Mouse (Mus musculus) embryonic facial prominence, embryonic 13.5 days (tissue): Measurements from ENCODE around the gene Chrnb4. TPM values are rescaled to one million over a fixed set of nuclear protein-coding genes. Genes with fewer than 3 reads are reported as not detected.

Experiments
- ATAC-seq: fragments of 200-750 bp; cut with Nextera tagmentation; 2 replicates; pipeline ENCODE4 v1.8.0; 2017; ENCODE audit warnings: low read depth; ENCODE audit not compliant: insufficient number of reproducible peaks, insufficient read depth, low FRiP score, low TSS enrichment
- H3K27ac ChIP-seq: fragments of 300-500 bp; sonication (generic); 2 replicates; pipeline ENCODE4 v1.5.1; 2015; ENCODE audit warnings: moderate library complexity, mild to moderate bottlenecking, inconsistent platforms
- H3K27me3 ChIP-seq: fragments of 300-500 bp; sonication (generic); 2 replicates; pipeline ENCODE4 v1.6.1; 2015; ENCODE audit warnings: mild to moderate bottlenecking, inconsistent platforms
- H3K36me3 ChIP-seq: fragments of 300-500 bp; sonication (generic); 2 replicates; pipeline ENCODE4 v1.6.1; 2015; ENCODE audit warnings: mild to moderate bottlenecking, inconsistent platforms
- H3K4me1 ChIP-seq: fragments of 300-500 bp; sonication (generic); 2 replicates; pipeline ENCODE4 v1.6.1; 2015; ENCODE audit warnings: inconsistent platforms
- H3K4me2 ChIP-seq: fragments of 300-500 bp; sonication (generic); 2 replicates; pipeline ENCODE4 v1.6.1; 2015; ENCODE audit warnings: moderate library complexity, mild to moderate bottlenecking, inconsistent platforms
- H3K4me3 ChIP-seq: fragments of 300-500 bp; sonication (generic); 2 replicates; pipeline ENCODE4 v1.5.1; 2015; ENCODE audit warnings: mild to moderate bottlenecking, inconsistent platforms
- H3K9ac ChIP-seq: fragments of 300-500 bp; sonication (generic); 2 replicates; pipeline ENCODE4 v1.6.1; 2015; ENCODE audit warnings: mild to moderate bottlenecking, inconsistent platforms
- H3K9me3 ChIP-seq: fragments of 300-500 bp; sonication (generic); 2 replicates; pipeline ENCODE4 v1.6.1; 2016; ENCODE audit warnings: inconsistent platforms
- WGBS: fragments of 180-500 bp; shearing (Covaris S2); methylation state at CpG from one replicate; pipeline ENCODE4 v1.1.7; 2015; ENCODE audit warnings: mixed read lengths; 5-methylcytosine and 5-hydroxymethylcytosine counted together
- polyA plus RNA-seq: library from polyadenylated mRNA; unstranded; fragments of >200 nt; fragmentation: Nextera tagmentation; extraction: Ambion mirVana; gene quantifications from 2 replicates; pipeline ENCODE4 v1.2.1, GENCODE M21; 2015

Chrnb4 gene
- polyA plus RNA-seq, 1 experiment from 2014 or later, result 0.28 TPM

DNA sequence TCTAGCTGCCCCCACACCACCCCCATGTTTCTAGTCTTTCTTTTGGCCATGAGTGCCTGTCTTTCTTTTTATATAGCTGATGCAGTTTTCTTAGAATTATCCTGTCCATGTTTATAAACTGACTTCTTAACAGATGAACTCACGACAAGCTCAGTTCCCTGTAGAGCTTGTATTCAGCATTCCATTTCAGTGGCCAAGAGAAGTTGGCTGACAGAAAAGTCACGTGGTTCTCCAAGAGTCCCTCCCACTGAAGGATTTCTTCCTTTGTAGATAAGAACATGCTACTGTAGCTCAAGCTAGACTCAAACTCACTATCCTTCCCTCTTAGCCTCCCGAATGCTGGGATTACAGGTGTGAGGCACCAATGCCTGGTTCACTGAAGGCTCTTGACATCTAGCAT, 31.7 kb downstream of the Chrnb4 start:
- 82% methylated on average over 3 of the region's 3 CpGs for WGBS
- Histone ChIP-seq H3K4me3 (no peak overlapping the region), H3K36me3 (no peaks in the 10 kb centered on the region), H3K27me3 (0 out of 2 replicates have a peak, but pooled peaks cover 4% of the 10 kb centered on the region), H3K4me1 (peaks cover 3% of the 10 kb centered on the region; the same call in 1 of the 2 replicates), H3K9me3 (no peaks in the 10 kb centered on the region), H3K4me2 (no peak overlapping the region), H3K9ac (no peak overlapping the region), H3K27ac (no peak overlapping the region)
- ATAC-seq, result no peak

DNA sequence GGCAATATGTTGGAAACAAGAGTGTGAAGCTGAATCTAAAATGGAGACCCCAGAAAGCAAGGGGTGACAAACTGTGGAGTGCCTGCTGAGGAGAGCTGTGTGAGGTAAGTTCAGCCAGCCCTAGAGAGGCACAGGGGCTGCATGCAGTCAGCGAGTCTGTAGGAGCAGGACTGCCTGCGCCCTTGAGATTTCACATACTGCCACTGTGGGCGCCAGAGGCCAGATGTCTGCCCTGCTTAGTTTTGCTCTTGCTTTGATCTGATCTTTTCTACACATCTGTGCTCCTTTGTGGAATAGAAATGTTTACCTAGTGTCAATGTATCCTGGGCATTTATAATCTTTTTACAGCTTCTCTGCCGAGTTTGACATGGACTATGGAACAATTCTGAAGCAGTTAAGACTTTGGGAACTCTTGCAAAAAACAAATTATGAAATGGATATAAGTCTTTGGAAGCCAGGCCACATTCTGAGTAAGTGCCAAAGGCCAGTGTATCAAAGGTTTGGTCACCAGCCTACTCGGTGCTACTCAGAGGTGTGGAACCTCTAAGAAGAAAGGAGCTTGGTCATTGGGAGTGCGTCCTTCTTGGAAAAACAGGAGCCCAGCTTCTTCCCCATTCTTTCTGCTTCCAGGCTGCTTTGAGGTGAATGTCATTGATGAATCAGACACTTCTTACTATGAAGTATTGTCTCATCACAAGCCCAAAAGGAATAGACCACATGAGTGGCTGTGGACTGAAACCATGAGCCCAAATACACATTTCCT, 37.8 kb downstream of the Chrnb4 start:
- Histone ChIP-seq H3K4me2 (no peak overlapping the region), H3K4me1 (peaks cover 8% of the 10 kb centered on the region; the same call in 1 of the 2 replicates), H3K36me3 (no peaks in the 10 kb centered on the region), H3K9ac (no peak overlapping the region), H3K4me3 (no peak overlapping the region), H3K9me3 (no peaks in the 10 kb centered on the region), H3K27me3 (no peaks in the 10 kb centered on the region), H3K27ac (no peak overlapping the region)
- 49% methylated on average over 6 of the region's 6 CpGs for WGBS
- ATAC-seq, result no peak

DNA sequence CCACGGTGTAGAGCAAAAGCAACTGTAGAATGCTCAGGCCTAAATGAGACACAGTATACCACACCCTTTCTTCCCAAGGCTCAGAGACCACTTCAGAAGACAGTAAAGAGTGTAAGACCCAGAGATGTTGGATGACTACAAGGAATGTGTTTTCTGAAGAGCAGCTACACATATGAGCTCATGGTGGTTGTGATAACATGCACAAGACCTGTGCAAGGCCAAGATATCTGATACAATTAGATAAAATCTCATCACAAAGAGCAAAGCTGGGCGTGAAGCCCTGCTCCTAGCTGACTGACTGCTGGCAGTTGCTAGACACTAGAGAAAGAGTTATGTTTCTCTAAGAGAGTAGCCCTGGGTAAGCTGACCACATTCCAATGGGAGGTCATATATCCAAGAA, 38.9 kb downstream of the Chrnb4 start:
- WGBS, result 82% methylated on average over 2 of the region's 2 CpGs

DNA sequence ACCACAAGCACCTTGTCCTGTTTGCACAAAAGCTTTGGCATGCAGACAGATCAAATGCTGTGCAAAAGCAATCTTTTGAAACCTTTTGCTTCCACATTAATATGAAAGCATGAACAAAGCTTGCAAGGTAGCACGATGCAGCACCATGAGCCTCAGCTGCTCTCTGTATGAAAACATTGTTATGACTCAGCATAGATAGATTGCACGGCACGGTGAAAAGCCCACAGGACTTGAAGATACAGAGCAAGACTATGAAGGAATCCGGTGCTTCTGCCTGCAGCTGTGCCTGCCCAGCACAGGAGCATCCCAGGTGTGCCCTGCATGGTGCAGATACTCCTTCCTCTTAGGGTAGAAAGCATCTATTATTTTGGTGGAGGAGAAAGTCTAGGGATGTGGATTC, 45.0 kb downstream of the Chrnb4 start:
- Histone ChIP-seq H3K4me1 (no peaks in the 10 kb centered on the region), H3K9ac (no peak overlapping the region), H3K27ac (no peak overlapping the region), H3K9me3 (no peaks in the 10 kb centered on the region), H3K4me3 (no peak overlapping the region), H3K27me3 (no peaks in the 10 kb centered on the region), H3K4me2 (no peak overlapping the region), H3K36me3 (no peaks in the 10 kb centered on the region)
- no peak for ATAC-seq
- WGBS, result 73% methylated on average over 4 of the region's 4 CpGs

More for the DNA sequence above, 38.9 kb downstream of the Chrnb4 start:
- Histone ChIP-seq H3K9ac (no peak overlapping the region), H3K4me1 (peaks cover 8% of the 10 kb centered on the region; the same call in 1 of the 2 replicates), H3K27me3 (no peaks in the 10 kb centered on the region), H3K36me3 (no peaks in the 10 kb centered on the region), H3K4me2 (no peak overlapping the region), H3K4me3 (no peak overlapping the region), H3K27ac (no peak overlapping the region), H3K9me3 (no peaks in the 10 kb centered on the region)
- ATAC-seq, result no peak

DNA sequence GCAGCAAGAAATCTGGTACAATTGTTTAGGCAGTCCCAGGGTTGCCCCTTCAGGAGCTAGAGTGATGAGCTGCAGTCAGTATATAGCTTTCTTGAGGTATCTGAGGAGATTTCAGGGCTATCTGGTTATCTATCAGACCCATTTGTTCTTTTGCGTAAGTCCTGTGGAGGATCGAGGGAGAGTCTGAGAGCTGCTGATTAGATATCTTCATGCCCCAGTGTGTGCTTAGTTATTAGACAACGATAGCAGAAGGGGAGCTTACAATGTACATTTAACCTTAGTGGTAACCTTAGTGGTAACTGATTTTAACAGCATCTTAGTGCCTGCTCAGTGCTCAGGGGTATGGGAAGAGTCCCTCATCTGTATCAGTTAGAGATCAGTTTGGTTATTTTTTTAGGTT, 52.9 kb downstream of the Chrnb4 start:
- Histone ChIP-seq H3K4me2 (no peak overlapping the region), H3K9ac (no peak overlapping the region), H3K4me1 (no peaks in the 10 kb centered on the region), H3K27me3 (no peaks in the 10 kb centered on the region), H3K36me3 (no peaks in the 10 kb centered on the region), H3K4me3 (no peak overlapping the region), H3K9me3 (no peaks in the 10 kb centered on the region), H3K27ac (no peak overlapping the region)
- ATAC-seq, result no peak
- WGBS, result 85% methylated on average over 3 of the region's 3 CpGs

DNA sequence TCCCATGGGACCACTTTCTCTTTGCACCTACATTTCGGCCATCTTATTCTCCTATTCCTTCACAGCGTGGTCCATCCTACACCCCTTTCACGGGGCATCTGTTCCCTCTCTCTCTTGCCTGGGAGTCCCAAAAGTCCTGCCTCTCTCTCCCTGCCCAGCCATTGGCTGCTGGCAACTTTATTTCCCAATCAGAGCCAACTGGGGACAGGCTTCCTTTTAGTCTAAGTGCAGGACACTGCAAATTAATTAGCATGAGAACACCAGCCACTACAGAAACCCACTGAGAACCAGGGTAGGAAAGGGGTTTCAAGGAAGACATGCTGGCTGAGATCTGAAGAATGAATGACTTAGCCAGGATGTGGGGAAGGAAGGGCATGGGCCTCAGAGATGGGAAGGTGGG, 54.2 kb downstream of the Chrnb4 start:
- H3K27ac ChIP-seq, result no peak overlapping the region
- H3K9me3 ChIP-seq, result no peaks in the 10 kb centered on the region
- 42% methylated on average over 3 of the region's 3 CpGs for WGBS
- no peaks in the 10 kb centered on the region for H3K36me3 ChIP-seq
- no peaks in the 10 kb centered on the region for H3K4me1 ChIP-seq
- no peak overlapping the region for H3K4me3 ChIP-seq
- no peak overlapping the region for H3K9ac ChIP-seq
- no peak for ATAC-seq
- H3K4me2 ChIP-seq, result no peak overlapping the region
- H3K27me3 ChIP-seq, result no peaks in the 10 kb centered on the region

DNA sequence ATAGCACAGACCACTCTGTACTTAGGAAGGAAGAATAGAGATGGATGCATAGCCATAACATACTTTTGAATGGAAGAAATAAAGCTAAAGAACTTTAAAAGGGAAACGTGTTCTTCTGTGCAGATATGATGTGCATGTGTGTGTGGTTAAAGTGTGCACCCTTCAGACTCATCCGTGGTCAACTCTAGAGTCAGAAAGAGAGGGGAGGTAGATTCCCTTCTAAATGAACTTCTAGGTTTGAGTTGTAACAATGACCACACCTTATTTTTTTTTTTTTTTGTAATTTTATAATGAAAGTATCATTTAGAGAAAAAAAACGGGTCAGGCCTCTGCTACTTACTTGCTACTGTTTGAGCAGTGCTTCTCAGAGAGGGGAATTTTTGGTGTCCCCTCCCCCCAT, 58.2 kb downstream of the Chrnb4 start:
- H3K27me3 ChIP-seq, result no peaks in the 10 kb centered on the region
- no peak overlapping the region for H3K9ac ChIP-seq
- 79% methylated on average over 3 of the region's 3 CpGs for whole genome bisulfite sequencing
- H3K27ac ChIP-seq, result no peak overlapping the region
- no peaks in the 10 kb centered on the region for H3K9me3 ChIP-seq
- no peak overlapping the region for H3K4me3 ChIP-seq
- no peak for ATAC-seq
- no peak overlapping the region for H3K4me2 ChIP-seq
- no peaks in the 10 kb centered on the region for H3K36me3 ChIP-seq
- H3K4me1 ChIP-seq, result no peaks in the 10 kb centered on the region

DNA sequence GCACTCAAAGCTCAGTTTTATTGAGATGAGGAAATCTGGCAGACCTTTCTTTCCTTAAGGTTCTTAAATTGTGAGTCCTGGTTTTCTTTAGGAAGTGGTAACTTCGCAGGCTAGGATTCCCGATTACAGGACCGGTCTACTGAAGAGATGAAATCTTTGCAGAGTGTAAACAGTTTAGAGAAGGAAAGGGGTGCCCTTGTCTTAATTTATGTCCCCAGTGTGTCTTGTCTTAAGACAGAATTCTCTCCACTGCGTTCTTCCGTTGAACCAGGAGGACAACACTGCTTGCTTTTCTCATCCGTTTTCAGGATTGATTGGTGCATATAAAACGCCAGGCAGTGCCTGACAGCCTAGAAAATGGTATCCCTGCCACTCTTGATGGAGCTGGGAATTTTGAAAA, 66.2 kb downstream of the Chrnb4 start:
- peak overlapping the region; percentile 61 for H3K4me3 ChIP-seq
- WGBS, result 5% methylated on average over 7 of the region's 7 CpGs
- H3K9ac ChIP-seq, result no peak overlapping the region; the same call in 1 of the 2 replicates
- H3K36me3 ChIP-seq, result no peaks in the 10 kb centered on the region
- H3K4me1 ChIP-seq, result peaks cover 10% of the 10 kb centered on the region
- H3K27ac ChIP-seq, result no peak overlapping the region
- peaks cover 50% of the 10 kb centered on the region for H3K27me3 ChIP-seq
- peak overlapping the region; percentile 91 for H3K4me2 ChIP-seq
- no peak for ATAC-seq
- H3K9me3 ChIP-seq, result no peaks in the 10 kb centered on the region

DNA sequence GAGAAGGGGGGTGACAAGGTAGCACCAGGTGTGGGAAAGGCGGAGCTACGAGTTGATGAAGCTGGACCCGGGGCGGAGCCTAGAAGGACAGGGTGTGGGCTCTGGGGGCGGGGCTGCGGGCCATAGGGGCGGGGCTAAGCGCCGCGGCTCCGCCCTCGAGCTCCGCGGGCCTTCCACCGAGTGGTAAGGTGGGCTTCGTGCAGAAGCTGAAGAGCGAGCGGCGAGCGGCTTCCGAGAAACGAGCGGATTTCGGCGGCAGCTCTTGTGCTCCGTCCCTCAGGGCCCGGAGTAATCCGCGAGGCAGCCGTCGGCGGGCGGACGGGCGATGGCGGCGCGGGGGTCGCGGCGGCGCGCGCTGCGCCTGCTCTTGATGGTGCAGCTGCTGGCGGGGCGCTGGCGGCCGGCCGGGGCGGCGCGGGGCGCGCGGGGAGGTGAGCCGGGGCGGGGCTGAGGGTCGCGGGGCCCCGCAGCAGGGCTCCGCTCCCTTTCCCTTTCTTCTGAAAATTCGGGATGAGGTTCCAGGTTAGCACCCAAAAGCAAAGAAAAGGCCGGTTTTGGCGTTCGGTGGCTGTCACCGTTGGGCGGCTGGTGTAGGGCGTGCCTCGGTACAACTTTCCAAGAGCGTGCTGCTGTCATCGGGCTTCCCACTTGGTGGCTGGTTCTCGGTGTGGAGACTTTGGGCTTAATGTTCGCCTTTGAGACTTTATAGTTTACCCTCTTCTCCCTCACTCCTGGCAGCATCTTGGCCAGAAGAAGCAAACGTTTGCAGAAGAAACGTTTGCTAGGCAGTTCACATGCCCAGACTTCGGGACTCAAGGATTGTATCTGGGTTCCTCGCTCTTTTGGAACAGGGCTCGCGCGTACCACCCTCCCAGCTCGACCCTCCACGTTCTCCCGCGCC, 67.0 kb downstream of the Chrnb4 start:
- H3K27ac ChIP-seq, result no peak overlapping the region
- peaks cover 50% of the 10 kb centered on the region for H3K27me3 ChIP-seq
- H3K4me1 ChIP-seq, result peaks cover 10% of the 10 kb centered on the region
- peak overlapping the region; percentile 91 for H3K4me2 ChIP-seq
- H3K36me3 ChIP-seq, result no peaks in the 10 kb centered on the region
- H3K9me3 ChIP-seq, result no peaks in the 10 kb centered on the region
- peak overlapping the region; percentile 61 for H3K4me3 ChIP-seq
- ATAC-seq, result peak; percentile 80; the same call in 1 of the 2 replicates
- peak overlapping the region; percentile 64 for H3K9ac ChIP-seq
- under 1% methylated on average over 73 of the region's 85 CpGs for WGBS

DNA sequence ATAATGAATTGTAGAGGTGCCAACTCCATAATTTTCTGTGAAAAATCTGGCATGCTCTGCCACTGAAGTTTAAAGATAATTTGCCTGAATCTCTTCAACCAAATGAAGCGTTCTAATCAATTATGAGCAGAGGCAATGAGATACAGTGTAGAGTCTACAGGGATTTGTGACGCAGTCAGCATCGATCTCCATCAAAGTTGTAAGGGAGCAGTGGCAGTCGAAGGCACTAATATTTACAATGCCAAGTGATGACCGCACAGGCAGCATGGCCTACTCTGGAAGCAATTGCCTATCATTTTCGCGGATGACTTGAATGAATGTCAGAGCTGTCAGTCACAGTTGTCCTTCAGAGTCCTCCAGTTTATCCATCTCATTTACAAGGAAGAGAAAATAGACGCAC, 67.9 kb downstream of the Chrnb4 start, which contains the start of gene Chrna5:
TSS of gene Chrna5 (plus strand) at position 207 of the 400 bp plus-strand sequence.
- no peaks in the 10 kb centered on the region for H3K9me3 ChIP-seq
- H3K9ac ChIP-seq, result peak within 1 kb of the TSS; percentile 64
- H3K27me3 ChIP-seq, result peaks cover 54% of the 10 kb centered on the region
- H3K4me3 ChIP-seq, result peak within 1 kb of the TSS; percentile 61
- peaks cover 10% of the 10 kb centered on the region for H3K4me1 ChIP-seq
- peak within 1 kb of the TSS; percentile 91 for H3K4me2 ChIP-seq
- H3K27ac ChIP-seq, result no peak within 1 kb of the TSS
- H3K36me3 ChIP-seq, result no peaks in the 10 kb centered on the region
- 53% methylated on average over 8 of the region's 8 CpGs for WGBS
- ATAC-seq, result no peak
